Mouse (Mus musculus) kidney, adult 2 months (tissue): ENCODE data around the gene Krtap28-13. TPM values are rescaled to one million over a fixed set of nuclear protein-coding genes. Genes with fewer than 3 reads are reported as not detected.
A peak's percentile ranks its signal among the peaks of the same experiment; 100 is the strongest.

Experiments used
- DNase-seq: peaks from one replicate; pipeline ENCODE4 v3.0.0; 2021
- H3K27ac ChIP-seq: fragments of 200-500 bp; 2 replicates; pipeline ENCODE4 v1.5.1; 2012; ENCODE audit warnings: low read depth, low read length, control low read depth, inconsistent platforms; ENCODE audit not compliant: insufficient read depth
- H3K27me3 ChIP-seq: fragments of 200-500 bp; replicated peaks from 2 replicates; pipeline ENCODE4 v1.6.1; 2012; ENCODE audit warnings: mild to moderate bottlenecking, moderate library complexity, low read length, inconsistent platforms; ENCODE audit not compliant: control insufficient read depth, insufficient read depth
- H3K36me3 ChIP-seq: fragments of 200-500 bp; 2 replicates; pipeline ENCODE4 v1.6.1; 2012; ENCODE audit warnings: mild to moderate bottlenecking, moderate library complexity, low read length, inconsistent platforms; ENCODE audit not compliant: control insufficient read depth, insufficient read depth
- H3K4me1 ChIP-seq: fragments of 200-500 bp; 2 replicates; pipeline ENCODE4 v1.6.1; 2011; ENCODE audit warnings: low read length; ENCODE audit not compliant: control insufficient read depth, insufficient read depth
- H3K4me3 ChIP-seq: fragments of 200-500 bp; 2 replicates; pipeline ENCODE4 v1.5.1; 2011; ENCODE audit warnings: mild to moderate bottlenecking, low read depth, low read length, control low read depth; ENCODE audit not compliant: insufficient read depth
- CTCF ChIP-seq: fragments of 200-500 bp; conservative IDR thresholded peaks from 2 replicates; pipeline ENCODE4 v1.5.1; 2011; ENCODE audit warnings: low read depth, mild to moderate bottlenecking, control low read depth, low read length, moderate library complexity, mixed read lengths; ENCODE audit not compliant: insufficient read depth, insufficient read length
- POLR2A ChIP-seq: fragments of 200-500 bp; IDR thresholded peaks from one replicate; pipeline ENCODE4 v1.6.1; 2011; ENCODE audit warnings: low read depth, low read length, control low read depth
- WGBS: fragments of 180-500 bp; shearing (Covaris S2); methylation state at CpG from one replicate; pipeline ENCODE4 v1.1.7; 2018; 5-methylcytosine and 5-hydroxymethylcytosine counted together
- polyA plus RNA-seq: library from polyadenylated mRNA; depleted of rRNA; stranded (reverse); fragments of >200 nt; gene quantifications from 2 replicates; pipeline ENCODE4 v1.2.3, GENCODE M21; 2012

The Krtap28-13 gene
- polyA plus RNA-seq, 1 experiment = not detected

GRCm38 (mm10) chr1:83064851-83065250, 4.1 kb downstream of the Krtap28-13 start:
- no peak for TF ChIP-seq POLR2A
- TF ChIP-seq CTCF = no peak
- Histone ChIP-seq H3K27me3 (no peaks in the 10 kb centered on the region; the same call in 1 of the 2 replicates), H3K27ac (no peak overlapping the region), H3K36me3 (no peaks in the 10 kb centered on the region), H3K4me3 (no peak overlapping the region), H3K4me1 (no peaks in the 10 kb centered on the region)
- DNase-seq = peak; percentile 31
- WGBS = 16% methylated on average over 3 of the region's 3 CpGs

GRCm38 (mm10) chr1:83066577-83066976, 5.8 kb downstream of the Krtap28-13 start:
- TF ChIP-seq POLR2A (no peak), CTCF (no peak)
- Histone ChIP-seq H3K36me3 (no peaks in the 10 kb centered on the region), H3K27ac (no peak overlapping the region), H3K27me3 (no peaks in the 10 kb centered on the region; the same call in 1 of the 2 replicates), H3K4me3 (no peak overlapping the region), H3K4me1 (no peaks in the 10 kb centered on the region)
- 81% methylated on average over 4 of the region's 4 CpGs for WGBS
- no peak for DNase-seq

GRCm38 (mm10) chr1:83067205-83067604, 6.5 kb downstream of the Krtap28-13 start:
- Histone ChIP-seq H3K36me3 (no peaks in the 10 kb centered on the region), H3K4me3 (no peak overlapping the region), H3K27me3 (no peaks in the 10 kb centered on the region; the same call in 1 of the 2 replicates), H3K27ac (no peak overlapping the region), H3K4me1 (no peaks in the 10 kb centered on the region)
- no peak for DNase-seq
- WGBS = 73% methylated on average over 10 of the region's 10 CpGs
- no peak for TF ChIP-seq POLR2A
- no peak for TF ChIP-seq CTCF

GRCm38 (mm10) chr1:83075526-83076189, 14.9 kb downstream of the Krtap28-13 start:
- Histone ChIP-seq H3K27me3 (no peaks in the 10 kb centered on the region), H3K27ac (no peak overlapping the region), H3K36me3 (no peaks in the 10 kb centered on the region), H3K4me3 (no peak overlapping the region), H3K4me1 (no peaks in the 10 kb centered on the region)
- TF ChIP-seq CTCF = no peak
- no peak for TF ChIP-seq POLR2A
- DNase-seq = no peak
- WGBS = 39% methylated on average over 15 of the region's 15 CpGs

- WGBS = 51% methylated on average over 11 of the region's 11 CpGs
- Histone ChIP-seq H3K27ac (no peak overlapping the region), H3K36me3 (no peaks in the 10 kb centered on the region), H3K4me1 (no peaks in the 10 kb centered on the region), H3K27me3 (no peaks in the 10 kb centered on the region), H3K4me3 (no peak overlapping the region)
- TF ChIP-seq CTCF = peak; percentile 42; the same call in 1 of the 2 replicates
- no peak for TF ChIP-seq POLR2A
- DNase-seq = peak; percentile 41
Measured at GRCm38 (mm10) chr1:83076190-83076917, 15.6 kb downstream of the Krtap28-13 start.

- H3K27me3 ChIP-seq = no peaks in the 10 kb centered on the region
- 73% methylated on average over 6 of the region's 6 CpGs for WGBS
- H3K4me1 ChIP-seq = no peaks in the 10 kb centered on the region
- TF ChIP-seq POLR2A (no peak), CTCF (no peak)
- H3K27ac ChIP-seq = no peak overlapping the region
- no peak for DNase-seq
- H3K36me3 ChIP-seq = no peaks in the 10 kb centered on the region
- H3K4me3 ChIP-seq = no peak overlapping the region
Measured at GRCm38 (mm10) chr1:83077016-83077415, 16.3 kb downstream of the Krtap28-13 start.

GRCm38 (mm10) chr1:83084790-83085189, 24.1 kb downstream of the Krtap28-13 start:
- TF ChIP-seq CTCF (no peak), POLR2A (no peak)
- H3K27ac ChIP-seq = no peak overlapping the region
- peaks cover 5% of the 10 kb centered on the region; the same call in 1 of the 2 replicates for H3K4me1 ChIP-seq
- WGBS = 47% methylated on average over 2 of the region's 2 CpGs
- no peaks in the 10 kb centered on the region for H3K36me3 ChIP-seq
- H3K4me3 ChIP-seq = no peak overlapping the region
- H3K27me3 ChIP-seq = no peaks in the 10 kb centered on the region
- peak; percentile 15 for DNase-seq
